Mouse (Mus musculus): Measurements from ENCODE around the gene Itgb7. TPM values are rescaled to one million over a fixed set of nuclear protein-coding genes. Genes with fewer than 3 reads are reported as not detected.

Itgb7 gene
- total RNA-seq, 2 experiments from 2014 or later, result 1.0 to 3.9 TPM

DNA sequence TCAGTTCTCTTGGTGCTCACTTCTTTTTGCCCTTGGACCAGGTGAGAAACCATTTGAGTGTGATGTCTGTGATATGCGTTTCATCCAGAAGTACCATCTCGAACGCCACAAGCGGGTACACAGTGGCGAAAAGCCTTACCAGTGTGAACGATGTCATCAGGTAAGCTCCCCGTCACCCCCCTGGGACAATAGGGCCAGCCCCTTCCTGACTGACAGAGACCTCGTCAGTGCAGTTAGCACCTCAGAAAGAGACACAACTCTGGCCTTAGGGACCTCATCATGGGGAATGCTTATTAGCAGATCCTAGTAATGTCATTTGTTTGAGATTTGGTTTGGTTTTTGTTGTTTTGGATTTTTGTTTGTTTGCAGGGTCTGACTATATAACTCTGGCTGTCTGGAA lies 22.6 kb downstream of the Itgb7 start:
- no peak for TF ChIP-seq CTCF (conservative IDR thresholded peaks at IDR 0.05)
- no peak for DNase-seq (ENCODE audit: low spot score in 2 of 2)
- H3K4me3 ChIP-seq, result no peak overlapping the region
- H3K27ac ChIP-seq, result no peak overlapping the region

DNA sequence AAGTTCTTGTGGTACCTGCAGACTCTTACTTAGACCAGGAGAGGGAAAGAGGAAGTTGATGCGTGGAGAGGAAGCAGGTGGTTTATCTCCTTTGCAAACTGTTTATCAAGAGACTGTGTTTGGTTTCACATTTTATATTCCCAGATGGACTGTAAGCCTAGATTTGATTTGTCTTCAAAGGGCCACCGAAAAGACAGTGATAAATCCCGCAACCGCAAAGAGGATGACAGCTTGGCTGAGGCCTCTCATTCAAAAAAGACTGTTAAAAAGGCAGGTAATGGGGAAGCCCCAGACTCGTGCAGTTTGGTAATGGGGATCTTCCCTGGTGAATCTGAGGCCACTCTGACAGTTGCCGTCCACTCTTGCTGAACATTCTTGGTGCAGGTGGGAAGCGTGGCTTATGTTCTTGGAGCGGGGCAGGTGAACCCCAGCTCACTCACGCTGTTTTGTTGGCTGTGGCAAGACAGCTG lies 23.6 kb downstream of the Itgb7 start:
- no peak for TF ChIP-seq CTCF (conservative IDR thresholded peaks at IDR 0.05)

DNA sequence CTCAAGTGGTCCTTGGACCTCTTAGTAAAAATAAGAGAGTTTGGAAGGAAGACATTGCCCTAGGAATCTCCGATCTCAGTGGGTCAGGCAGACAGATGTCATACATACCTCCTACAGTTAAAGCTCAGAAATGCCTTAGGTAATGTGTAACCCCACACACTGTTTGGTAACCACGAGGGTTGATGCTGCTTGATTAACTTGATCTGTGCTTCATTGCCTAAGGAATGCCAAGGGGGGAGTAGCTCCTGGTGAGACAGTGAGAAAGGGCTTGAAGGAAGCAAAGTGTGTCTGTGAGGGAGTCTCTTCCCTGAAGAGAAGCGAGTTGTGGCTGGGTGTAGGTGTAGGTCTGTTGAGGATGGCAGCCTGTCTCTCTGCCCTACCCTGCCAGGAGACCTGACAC lies 24.4 kb downstream of the Itgb7 start:
- H3K27ac ChIP-seq, result peak overlapping the region; percentile 23; the same call in 1 of the 2 replicates
- no peak for DNase-seq (ENCODE audit: low spot score in 2 of 2)
- no peak overlapping the region for H3K4me3 ChIP-seq
- no peak for TF ChIP-seq CTCF (conservative IDR thresholded peaks at IDR 0.05)

More for the DNA sequence above, 23.6 kb downstream of the Itgb7 start:
- Histone ChIP-seq H3K27ac (no peak overlapping the region), H3K4me3 (no peak overlapping the region)
- DNase-seq (ENCODE audit: low spot score in 2 of 2), result no peak

DNA sequence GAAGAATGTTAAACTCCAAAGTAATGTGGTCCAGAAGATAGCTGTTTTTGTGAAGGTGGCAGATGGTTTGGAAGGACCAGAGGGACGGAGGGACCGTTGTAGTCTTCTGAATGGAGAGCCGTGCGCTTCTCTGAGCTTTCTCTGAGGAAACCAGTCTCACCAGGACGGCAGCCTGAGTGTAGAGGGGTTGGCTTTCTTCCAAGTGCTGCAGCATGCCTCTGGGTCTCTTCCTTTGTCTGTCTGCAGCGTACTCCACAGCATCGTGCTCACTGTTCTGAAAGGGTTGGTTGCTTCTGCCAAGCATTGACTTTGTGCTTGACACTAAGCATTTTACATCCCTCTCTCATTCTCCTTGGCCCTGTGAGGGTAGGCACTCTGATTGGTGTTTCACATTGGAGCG lies 26.0 kb downstream of the Itgb7 start:
- Histone ChIP-seq H3K27ac (peak overlapping the region; percentile 95; the same call in 1 of the 2 replicates), H3K4me3 (peak overlapping the region; percentile 82)
- peak in 1 of 2 experiments; percentile 32 for DNase-seq (ENCODE audit: low spot score in 2 of 2)
- TF ChIP-seq CTCF (conservative IDR thresholded peaks at IDR 0.05), result no peak

DNA sequence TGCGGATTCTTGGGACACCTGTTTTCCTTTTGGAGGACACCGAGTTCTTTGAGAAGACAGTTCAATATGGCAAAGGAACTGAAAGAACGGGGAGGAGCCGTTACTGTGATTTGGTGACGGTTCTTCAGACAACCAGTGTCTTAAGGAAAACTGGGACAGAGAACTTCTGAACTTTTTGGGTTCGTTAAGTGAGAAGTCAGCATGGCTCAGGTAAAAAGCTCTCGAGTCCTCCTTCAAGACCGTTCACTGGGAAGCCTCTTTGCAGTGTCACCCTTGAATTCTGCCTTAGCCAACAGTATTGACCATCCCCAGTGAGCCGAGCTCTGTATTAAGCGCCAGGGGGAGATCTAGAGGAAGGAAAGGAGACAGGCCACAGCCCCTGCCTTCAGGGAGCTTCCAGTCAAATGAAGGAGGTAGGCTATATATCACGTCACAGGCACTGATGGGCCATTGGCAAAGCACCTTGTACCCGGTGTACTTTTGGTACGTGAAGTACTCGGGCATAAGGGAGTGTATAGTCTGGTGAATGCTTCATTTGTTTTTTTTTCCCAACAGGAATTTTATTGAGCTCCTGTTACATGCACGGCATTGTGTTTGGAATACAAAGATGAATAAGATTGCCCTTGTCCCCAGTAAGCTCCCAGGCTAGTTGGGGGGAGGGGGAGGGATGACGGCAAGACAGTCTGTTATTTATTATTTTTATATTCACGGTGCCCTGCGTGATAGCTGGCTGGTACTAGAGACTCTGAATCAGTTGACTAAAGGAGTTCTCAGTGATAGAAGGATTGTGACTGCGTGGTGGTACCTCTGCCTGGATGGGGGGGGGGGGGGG lies 26.9 kb downstream of the Itgb7 start, which contains the start of gene Csad:
Gene Csad (minus strand): TSS at position 51 of the 832 bp plus-strand sequence.
- 0 out of 2 replicates have a peak, but pooled peaks have one; percentile 10 for TF ChIP-seq CTCF (conservative IDR thresholded peaks at IDR 0.05)
- Histone ChIP-seq H3K4me3 (peak within 1 kb of the TSS; percentile 82), H3K27ac (peak within 1 kb of the TSS; percentile 99)
- DNase-seq (ENCODE audit: low spot score in 2 of 2), result no peak

DNA sequence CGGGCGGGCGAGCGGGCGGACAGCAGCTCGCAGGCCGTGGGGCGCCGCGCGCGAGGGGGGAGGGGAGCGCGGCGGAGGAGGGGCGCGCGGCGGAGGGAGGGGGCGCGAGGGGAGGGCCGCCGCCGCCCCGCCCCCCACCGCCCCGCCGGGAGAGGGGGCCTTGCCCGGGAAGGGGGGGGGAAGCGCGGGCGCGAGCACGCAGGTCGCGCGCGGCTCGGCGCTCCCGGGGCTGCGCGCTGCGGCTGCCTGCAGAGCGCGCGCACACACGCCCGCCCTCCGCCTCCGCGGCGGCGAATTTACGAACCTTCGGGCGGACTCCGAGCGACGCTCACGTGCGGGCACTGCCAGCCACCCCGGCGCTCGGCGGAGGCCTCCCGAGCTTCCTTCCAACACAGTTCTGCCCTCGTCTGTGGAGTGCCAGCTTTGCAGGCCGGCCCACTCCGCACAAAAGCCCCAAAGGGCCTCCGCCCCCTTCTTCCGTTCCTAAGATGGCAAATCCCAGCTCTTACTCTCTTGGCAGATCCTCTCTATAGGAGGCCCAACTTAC lies 27.8 kb downstream of the Itgb7 start:
- Histone ChIP-seq H3K27ac (peak overlapping the region; percentile 99), H3K4me3 (peak overlapping the region; percentile 82)
- TF ChIP-seq CTCF (conservative IDR thresholded peaks at IDR 0.05), result no peak; the same call in 1 of the 2 replicates
- peak; percentile 53 to 65 for DNase-seq (ENCODE audit: low spot score in 2 of 2)

DNA sequence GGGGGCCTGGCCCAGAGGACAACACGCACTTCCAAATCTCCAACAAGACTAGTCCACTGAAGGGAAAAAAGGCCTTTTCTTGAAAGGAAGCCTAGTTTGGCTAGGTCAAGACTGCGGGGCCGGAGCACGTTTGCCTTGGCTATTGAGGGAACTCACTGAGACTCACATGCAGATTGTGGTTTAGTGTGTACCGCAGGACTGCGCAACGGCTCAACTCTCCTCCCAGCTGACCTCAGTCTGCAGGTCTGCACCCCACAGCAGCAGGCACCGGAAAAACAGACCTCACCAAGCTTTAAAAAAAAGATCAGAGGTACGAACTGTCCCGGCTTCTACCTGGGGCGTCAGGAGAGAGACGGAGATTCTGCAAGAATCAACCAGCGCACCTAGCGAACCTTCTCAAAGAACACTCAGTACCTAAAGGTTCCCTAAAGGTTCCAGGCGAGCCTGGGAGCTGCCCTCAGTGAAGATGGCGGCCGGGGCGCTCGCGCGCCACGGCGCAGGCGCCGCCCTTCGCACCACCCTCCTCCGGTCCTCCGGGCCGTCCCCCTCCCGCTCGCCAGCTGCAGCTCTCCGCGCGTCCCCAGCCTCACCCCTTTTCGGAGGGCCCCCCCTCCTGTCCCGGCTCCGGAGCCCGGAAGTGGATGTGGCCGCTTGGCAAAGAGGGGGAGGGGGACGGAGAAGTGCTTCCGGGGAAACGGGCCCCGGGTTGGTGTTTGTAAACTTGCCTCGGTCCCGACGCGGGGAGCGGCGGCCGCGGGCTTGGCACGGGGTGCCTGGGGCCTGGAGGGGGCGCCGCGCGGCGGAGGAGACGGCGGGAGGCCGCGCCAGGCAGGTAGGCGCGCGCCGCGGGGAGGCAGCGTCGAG lies 28.5 kb downstream of the Itgb7 start, which contains the start of gene Zfp740:
Gene Zfp740 (plus strand): TSS at position 279 of the 864 bp plus-strand sequence.
- peak; percentile 95 to 97 for DNase-seq (ENCODE audit: low spot score in 2 of 2)
- Histone ChIP-seq H3K27ac (peak within 1 kb of the TSS; percentile 99), H3K4me3 (peak within 1 kb of the TSS; percentile 82)
- TF ChIP-seq CTCF (conservative IDR thresholded peaks at IDR 0.05), result 0 out of 2 replicates have a peak, but pooled peaks have one; percentile 3

DNA sequence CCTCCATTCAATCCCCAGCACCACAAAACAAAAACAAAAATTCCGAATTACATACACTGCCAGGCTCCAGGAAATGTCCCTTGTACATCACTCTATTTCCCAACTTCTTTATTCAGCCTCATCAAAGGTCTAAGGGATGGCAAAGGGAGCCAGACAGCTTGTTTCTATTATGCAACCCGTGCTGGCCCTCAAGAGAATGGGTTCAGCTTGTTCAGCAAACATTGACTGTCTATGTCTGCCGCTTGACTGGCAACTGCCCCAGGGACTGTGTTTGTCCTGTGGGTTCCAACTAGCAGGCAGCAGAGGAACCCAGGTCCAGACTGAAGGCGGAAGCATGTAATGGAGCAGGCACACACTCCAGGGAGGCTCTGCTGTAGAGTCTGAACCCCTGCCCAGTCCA lies 32.9 kb downstream of the Itgb7 start:
- H3K4me3 ChIP-seq, result no peak overlapping the region
- H3K27ac ChIP-seq, result no peak overlapping the region
- no peak for TF ChIP-seq CTCF (conservative IDR thresholded peaks at IDR 0.05)
- DNase-seq (ENCODE audit: low spot score in 2 of 2), result no peak

DNA sequence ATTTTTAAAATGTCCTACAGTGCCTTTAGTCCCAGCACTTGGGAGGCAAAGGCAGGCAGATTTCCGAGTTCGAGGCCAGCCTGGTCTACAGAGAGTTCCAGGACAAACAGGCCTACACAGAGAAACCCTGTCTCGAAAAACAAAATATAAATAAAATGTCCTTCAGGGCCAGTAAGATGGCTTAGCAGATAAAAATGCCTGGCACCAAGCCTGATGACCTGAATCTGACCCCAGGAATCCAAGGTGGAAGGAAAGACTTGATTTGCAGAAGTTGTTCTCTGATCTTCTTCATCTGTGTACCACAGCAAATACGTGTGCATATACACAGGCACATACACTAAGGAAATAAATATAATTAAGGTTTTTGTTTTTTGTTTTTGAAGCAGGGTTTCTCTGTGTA lies 36.4 kb downstream of the Itgb7 start:
- TF ChIP-seq CTCF (conservative IDR thresholded peaks at IDR 0.05), result no peak
- DNase-seq (ENCODE audit: low spot score in 2 of 2), result no peak
- H3K4me3 ChIP-seq, result no peak overlapping the region

DNA sequence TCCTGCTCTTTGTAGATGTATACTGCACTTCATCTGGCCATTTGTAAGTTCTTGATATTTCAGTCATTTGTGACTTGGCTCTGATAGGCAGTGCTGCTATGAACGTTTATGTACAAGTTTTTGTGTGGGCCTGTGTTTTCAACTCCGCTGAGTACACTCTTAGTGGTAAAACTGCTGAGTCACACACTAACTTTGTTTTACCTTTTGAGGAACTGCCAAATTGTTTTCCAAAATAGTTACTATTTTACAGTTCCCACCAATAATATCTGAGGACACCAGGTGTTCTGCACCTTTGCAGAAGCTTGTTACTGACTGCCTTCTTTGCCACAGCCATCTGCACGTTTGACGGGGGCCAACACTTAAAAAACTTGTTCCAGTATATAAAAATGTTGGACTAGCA lies 37.3 kb downstream of the Itgb7 start:
- H3K27ac ChIP-seq, result no peak overlapping the region
- H3K4me3 ChIP-seq, result no peak overlapping the region
- TF ChIP-seq CTCF (conservative IDR thresholded peaks at IDR 0.05), result no peak
- no peak for DNase-seq (ENCODE audit: low spot score in 2 of 2)

More for the DNA sequence above, 36.4 kb downstream of the Itgb7 start:
- no peak overlapping the region for H3K27ac ChIP-seq

DNA sequence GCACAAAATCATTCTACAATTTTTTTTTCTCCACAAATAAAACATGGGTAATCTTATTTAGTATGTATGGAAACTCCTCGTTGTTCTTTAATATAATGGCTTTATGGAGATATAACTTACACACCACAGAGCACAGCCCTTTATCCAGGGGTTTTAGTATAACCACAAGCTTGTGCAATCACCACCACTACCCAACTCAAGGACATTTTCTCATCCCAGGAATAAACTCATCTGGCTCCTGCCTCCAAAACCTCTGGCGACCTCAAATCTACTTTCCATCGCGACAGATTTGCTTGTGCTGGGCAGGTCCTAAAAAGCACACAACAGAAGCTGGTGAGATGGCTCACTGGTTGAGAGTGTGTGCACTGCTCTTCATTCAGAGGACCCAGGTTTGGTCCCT lies 38.1 kb downstream of the Itgb7 start:
- H3K4me3 ChIP-seq, result no peak overlapping the region
- no peak for TF ChIP-seq CTCF (conservative IDR thresholded peaks at IDR 0.05)
- DNase-seq (ENCODE audit: low spot score in 2 of 2), result no peak

DNA sequence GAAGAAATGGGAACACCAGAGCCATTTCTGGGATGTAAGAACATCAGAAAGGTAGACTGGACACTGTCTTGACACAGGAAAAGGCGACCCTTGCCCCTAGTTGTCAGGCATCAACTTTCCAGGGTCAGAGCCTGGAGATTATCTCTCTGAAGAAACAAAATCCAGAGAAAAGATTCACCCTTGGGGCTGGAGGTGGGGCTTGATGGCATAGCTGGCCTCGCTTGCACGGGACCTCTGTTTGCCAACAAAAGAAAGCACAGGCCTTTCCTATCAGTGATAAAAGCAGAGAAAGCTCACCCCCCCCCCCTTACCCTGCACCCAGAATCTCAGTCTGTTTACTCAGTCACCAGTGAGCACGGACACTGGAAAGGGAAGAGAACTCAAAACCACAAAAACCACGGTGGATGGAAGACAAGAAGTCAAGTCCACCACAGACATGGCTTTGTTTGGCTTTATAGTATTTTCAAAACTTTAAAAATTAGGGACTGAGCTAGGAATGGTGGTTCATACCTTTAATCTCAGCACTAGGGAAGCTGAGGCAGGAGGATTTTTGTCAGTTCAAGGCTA lies 38.8 kb downstream of the Itgb7 start:
- H3K27ac ChIP-seq, result no peak overlapping the region; the same call in 1 of the 2 replicates
- TF ChIP-seq CTCF (conservative IDR thresholded peaks at IDR 0.05), result no peak

More for the DNA sequence above, 38.1 kb downstream of the Itgb7 start:
- no peak overlapping the region for H3K27ac ChIP-seq

More for the DNA sequence above, 38.8 kb downstream of the Itgb7 start:
- H3K4me3 ChIP-seq, result no peak overlapping the region
- DNase-seq (ENCODE audit: low spot score in 2 of 2), result no peak

All from layer of hippocampus, adult 2 months (tissue).